Mouse (Mus musculus): ENCODE data around the gene Acp7. TPM values are rescaled to one million over a fixed set of nuclear protein-coding genes. Genes with fewer than 3 reads are reported as not detected.

Acp7 gene
- polyA plus RNA-seq, 1 experiment from 2014 or later = 1.3 TPM

GRCm38 (mm10) chr7:28572689-28573088 is 58.4 kb downstream of the Acp7 start:
- Histone ChIP-seq H3K9me3 (replicated peaks) (no peaks in the 10 kb centered on the region), H3K36me3 (peaks cover 13% of the 10 kb centered on the region), H3K4me1 (peaks cover 59% of the 10 kb centered on the region), H3K4me3 (replicated peaks) (no peak overlapping the region), H3K9ac (no peak overlapping the region), H3K27me3 (no peaks in the 10 kb centered on the region), H3K4me2 (replicated peaks) (no peak overlapping the region), H3K27ac (replicated peaks) (no peak overlapping the region)
- no peak for ATAC-seq (ENCODE audit: insufficient number of reproducible peaks, low FRiP score, low TSS enrichment, low read depth)
- 82% methylated on average over 5 of the region's 5 CpGs for WGBS

GRCm38 (mm10) chr7:28570982-28571682 is 60.0 kb downstream of the Acp7 start:
- no peak for ATAC-seq (ENCODE audit: insufficient number of reproducible peaks, low FRiP score, low TSS enrichment, low read depth)
- Histone ChIP-seq H3K27ac (replicated peaks) (peak overlapping the region; percentile 83), H3K4me1 (peaks cover 44% of the 10 kb centered on the region), H3K36me3 (peaks cover 28% of the 10 kb centered on the region), H3K9me3 (replicated peaks) (no peaks in the 10 kb centered on the region), H3K4me3 (replicated peaks) (no peak overlapping the region), H3K4me2 (replicated peaks) (peak overlapping the region; percentile 11; the same call in 1 of the 2 replicates), H3K27me3 (no peaks in the 10 kb centered on the region), H3K9ac (no peak overlapping the region)
- WGBS = 39% methylated on average over 5 of the region's 5 CpGs

DNA sequence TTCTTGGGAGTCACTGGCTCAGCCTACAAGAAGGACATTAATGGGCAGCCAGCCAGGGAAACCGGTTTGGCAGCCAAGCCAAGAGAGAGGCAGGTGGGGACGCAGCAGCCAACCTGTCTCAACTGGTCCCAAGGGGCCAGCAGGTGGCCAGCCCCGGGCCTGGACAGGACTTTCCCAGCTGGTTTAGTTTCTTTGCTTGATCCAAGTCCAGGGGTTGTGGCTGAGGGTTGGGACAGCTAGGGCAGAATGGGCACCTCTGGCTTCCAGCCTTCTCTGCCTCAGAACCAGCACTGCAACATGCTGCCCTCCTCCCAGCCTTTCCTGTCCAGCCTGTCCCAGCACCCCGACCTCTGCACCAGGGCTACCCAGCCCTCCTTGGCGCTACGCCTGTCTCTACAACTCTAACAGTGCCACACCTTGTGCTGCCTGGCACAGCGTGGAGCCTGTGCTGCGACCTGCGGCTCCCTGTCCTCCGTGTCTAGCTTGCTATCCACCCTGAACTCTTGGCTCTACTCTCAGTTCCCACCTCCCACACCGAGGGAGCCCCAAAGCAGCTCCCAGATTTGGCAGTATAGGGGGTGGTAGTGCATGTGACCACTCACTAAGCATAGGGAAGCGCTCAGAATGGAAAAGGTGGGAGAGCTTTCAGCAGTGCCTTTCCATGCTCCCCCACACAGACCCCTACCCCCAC is 60.7 kb downstream of the Acp7 start:
- 0 out of 2 replicates have a peak, but pooled peaks have one; percentile 19 for ATAC-seq (ENCODE audit: insufficient number of reproducible peaks, low FRiP score, low TSS enrichment, low read depth)
- peak overlapping the region; percentile 11 for H3K4me2 ChIP-seq (replicated peaks)
- H3K9ac ChIP-seq = no peak overlapping the region
- H3K27ac ChIP-seq (replicated peaks) = peak overlapping the region; percentile 83
- no peak overlapping the region for H3K4me3 ChIP-seq (replicated peaks)
- H3K27me3 ChIP-seq = no peaks in the 10 kb centered on the region
- no peaks in the 10 kb centered on the region for H3K9me3 ChIP-seq (replicated peaks)
- 46% methylated on average over 12 of the region's 12 CpGs for WGBS
- H3K4me1 ChIP-seq = peaks cover 37% of the 10 kb centered on the region
- peaks cover 35% of the 10 kb centered on the region for H3K36me3 ChIP-seq

GRCm38 (mm10) chr7:28568253-28568652 is 62.9 kb downstream of the Acp7 start:
- Histone ChIP-seq H3K36me3 (peaks cover 56% of the 10 kb centered on the region), H3K9ac (no peak overlapping the region), H3K4me2 (replicated peaks) (no peak overlapping the region), H3K9me3 (replicated peaks) (no peaks in the 10 kb centered on the region), H3K27me3 (no peaks in the 10 kb centered on the region), H3K4me3 (replicated peaks) (no peak overlapping the region), H3K27ac (replicated peaks) (no peak overlapping the region), H3K4me1 (peaks cover 32% of the 10 kb centered on the region)
- ATAC-seq (ENCODE audit: insufficient number of reproducible peaks, low FRiP score, low TSS enrichment, low read depth) = no peak

DNA sequence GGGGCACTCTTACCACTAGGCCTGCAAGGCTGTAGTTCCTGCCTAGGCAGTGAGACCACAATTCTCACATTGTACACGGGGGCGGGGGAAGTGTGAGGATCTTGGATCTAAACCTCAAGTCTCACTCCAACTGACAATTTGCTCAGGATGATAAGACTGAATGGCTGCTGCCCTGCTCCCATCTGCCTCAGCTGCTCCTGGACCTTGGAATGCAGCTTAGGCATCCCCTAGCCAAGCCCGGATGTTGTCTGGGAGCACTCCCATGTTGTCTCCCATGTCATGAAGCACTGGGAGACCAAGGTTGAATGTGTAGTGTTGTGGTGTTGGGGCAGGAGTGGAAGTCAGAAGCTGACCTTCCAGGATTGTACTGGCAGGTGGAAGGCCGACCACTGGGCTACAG is 63.6 kb downstream of the Acp7 start:
- peaks cover 32% of the 10 kb centered on the region for H3K4me1 ChIP-seq
- 86% methylated on average over 4 of the region's 4 CpGs for WGBS
- H3K27ac ChIP-seq (replicated peaks) = no peak overlapping the region
- no peaks in the 10 kb centered on the region for H3K27me3 ChIP-seq
- peaks cover 62% of the 10 kb centered on the region for H3K36me3 ChIP-seq
- no peak overlapping the region for H3K4me2 ChIP-seq (replicated peaks)
- H3K9ac ChIP-seq = no peak overlapping the region
- H3K9me3 ChIP-seq (replicated peaks) = no peaks in the 10 kb centered on the region
- no peak overlapping the region for H3K4me3 ChIP-seq (replicated peaks)
- ATAC-seq (ENCODE audit: insufficient number of reproducible peaks, low FRiP score, low TSS enrichment, low read depth) = no peak

GRCm38 (mm10) chr7:28565407-28565806 is 65.7 kb downstream of the Acp7 start:
- H3K9me3 ChIP-seq (replicated peaks) = no peaks in the 10 kb centered on the region
- no peaks in the 10 kb centered on the region for H3K27me3 ChIP-seq
- no peak overlapping the region for H3K9ac ChIP-seq
- no peak overlapping the region for H3K27ac ChIP-seq (replicated peaks)
- ATAC-seq (ENCODE audit: insufficient number of reproducible peaks, low FRiP score, low TSS enrichment, low read depth) = 0 out of 2 replicates have a peak, but pooled peaks have one; percentile 21
- H3K36me3 ChIP-seq = peaks cover 78% of the 10 kb centered on the region
- no peak overlapping the region for H3K4me3 ChIP-seq (replicated peaks)
- H3K4me2 ChIP-seq (replicated peaks) = no peak overlapping the region
- WGBS = 52% methylated on average over 5 of the region's 5 CpGs
- peaks cover 16% of the 10 kb centered on the region for H3K4me1 ChIP-seq

DNA sequence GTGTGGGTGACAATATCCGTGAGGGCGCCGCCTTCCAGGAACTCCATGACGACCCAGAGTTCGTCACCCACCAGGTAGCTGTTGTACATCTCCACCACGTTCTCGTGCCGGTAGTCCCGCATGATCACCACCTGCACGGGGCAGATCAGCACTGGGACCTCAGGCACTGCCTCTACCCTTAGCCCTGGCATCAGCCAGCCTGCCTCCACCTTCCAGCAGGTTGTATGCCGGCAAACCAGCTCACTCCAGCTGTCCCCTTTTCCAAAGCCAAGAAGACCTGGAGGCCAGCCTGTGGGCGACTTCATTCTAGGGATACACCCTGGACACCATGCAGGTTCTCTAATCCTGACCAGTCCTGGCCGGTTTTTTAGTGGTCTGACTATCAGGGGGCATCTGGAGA is 68.2 kb downstream of the Acp7 start:
- WGBS = 94% methylated on average over 13 of the region's 13 CpGs
- Histone ChIP-seq H3K9me3 (replicated peaks) (no peaks in the 10 kb centered on the region), H3K27ac (replicated peaks) (no peak overlapping the region), H3K36me3 (peaks cover 79% of the 10 kb centered on the region), H3K4me1 (0 out of 2 replicates have a peak, but pooled peaks cover 10% of the 10 kb centered on the region), H3K4me3 (replicated peaks) (no peak overlapping the region), H3K9ac (no peak overlapping the region), H3K4me2 (replicated peaks) (no peak overlapping the region), H3K27me3 (no peaks in the 10 kb centered on the region)
- no peak for ATAC-seq (ENCODE audit: insufficient number of reproducible peaks, low FRiP score, low TSS enrichment, low read depth)

DNA sequence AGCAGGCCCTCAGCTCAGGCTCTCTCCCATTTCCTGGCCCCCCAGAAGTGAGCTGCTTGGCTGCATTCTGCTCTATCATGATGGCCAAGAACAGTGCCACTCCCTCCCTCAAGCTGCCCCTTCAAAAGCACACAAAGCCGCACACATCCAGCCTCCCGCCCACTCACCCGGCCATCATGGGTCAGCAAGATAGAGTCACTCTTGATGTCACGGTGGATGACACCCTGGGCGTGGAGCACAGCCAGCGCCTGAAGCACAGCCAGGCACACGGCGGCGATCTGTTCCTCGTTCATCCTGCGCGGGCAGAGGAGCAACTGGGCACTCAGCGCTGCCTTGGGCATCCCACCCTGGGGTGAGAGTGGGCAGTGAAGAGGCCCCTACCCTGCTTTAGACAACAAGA is 68.8 kb downstream of the Acp7 start:
- no peak overlapping the region for H3K4me3 ChIP-seq (replicated peaks)
- 87% methylated on average over 13 of the region's 13 CpGs for WGBS
- no peak for ATAC-seq (ENCODE audit: insufficient number of reproducible peaks, low FRiP score, low TSS enrichment, low read depth)

DNA sequence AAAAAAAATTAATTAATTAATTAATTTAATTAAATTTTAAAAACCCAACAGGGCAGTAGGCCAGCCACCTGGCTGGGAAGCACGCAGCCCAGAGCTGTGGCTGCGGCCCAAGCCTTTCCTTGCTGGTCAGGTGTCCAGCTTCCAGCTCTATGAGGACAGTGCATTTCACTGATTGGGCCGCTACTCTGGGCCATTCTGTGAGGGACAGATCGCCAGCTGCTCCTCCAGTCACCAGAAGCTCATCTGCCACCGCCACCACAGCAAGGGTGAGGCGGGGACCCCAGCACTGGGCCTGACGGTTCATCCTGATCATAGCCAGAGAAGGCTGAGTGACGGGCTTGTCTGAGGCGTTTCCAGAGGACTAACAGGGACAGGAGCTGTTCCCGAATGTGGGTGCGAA is 69.2 kb downstream of the Acp7 start:
- no peaks in the 10 kb centered on the region for H3K9me3 ChIP-seq (replicated peaks)
- H3K9ac ChIP-seq = no peak overlapping the region
- no peak for ATAC-seq (ENCODE audit: insufficient number of reproducible peaks, low FRiP score, low TSS enrichment, low read depth)
- no peaks in the 10 kb centered on the region for H3K27me3 ChIP-seq
- H3K4me1 ChIP-seq = peaks cover 12% of the 10 kb centered on the region; the same call in 1 of the 2 replicates
- H3K36me3 ChIP-seq = peaks cover 69% of the 10 kb centered on the region
- no peak overlapping the region for H3K27ac ChIP-seq (replicated peaks)
- no peak overlapping the region for H3K4me2 ChIP-seq (replicated peaks)
- H3K4me3 ChIP-seq (replicated peaks) = no peak overlapping the region
- WGBS = 92% methylated on average over 11 of the region's 11 CpGs

More for the DNA sequence above, 68.8 kb downstream of the Acp7 start:
- Histone ChIP-seq H3K4me2 (replicated peaks) (no peak overlapping the region), H3K27me3 (no peaks in the 10 kb centered on the region), H3K9me3 (replicated peaks) (no peaks in the 10 kb centered on the region), H3K9ac (no peak overlapping the region), H3K27ac (replicated peaks) (no peak overlapping the region), H3K4me1 (peaks cover 10% of the 10 kb centered on the region; the same call in 1 of the 2 replicates), H3K36me3 (peaks cover 73% of the 10 kb centered on the region)

DNA sequence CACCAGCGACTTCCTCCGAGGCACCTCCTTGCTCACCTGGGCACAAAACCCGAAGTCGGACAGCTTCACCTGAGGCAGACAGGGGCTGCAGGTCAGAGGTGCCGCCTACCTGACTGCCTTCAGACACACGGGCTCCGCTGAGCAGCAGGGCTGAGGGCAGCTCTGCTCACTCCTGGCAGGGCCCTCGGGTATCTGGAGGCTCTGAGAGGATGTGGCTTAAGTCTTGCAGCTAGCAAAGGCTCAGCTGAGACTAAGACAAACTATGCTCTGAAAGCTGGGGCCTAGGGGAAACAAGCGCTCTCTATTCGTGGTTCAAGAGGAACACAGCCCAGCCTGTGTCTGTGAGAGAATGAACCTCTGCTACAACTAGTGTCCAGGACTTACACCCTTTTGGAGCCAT is 70.3 kb downstream of the Acp7 start:
- no peak for ATAC-seq (ENCODE audit: insufficient number of reproducible peaks, low FRiP score, low TSS enrichment, low read depth)
- Histone ChIP-seq H3K4me1 (peaks cover 14% of the 10 kb centered on the region; the same call in 1 of the 2 replicates), H3K4me2 (replicated peaks) (no peak overlapping the region), H3K9me3 (replicated peaks) (no peaks in the 10 kb centered on the region), H3K27ac (replicated peaks) (no peak overlapping the region), H3K36me3 (peaks cover 58% of the 10 kb centered on the region), H3K9ac (no peak overlapping the region), H3K27me3 (no peaks in the 10 kb centered on the region), H3K4me3 (replicated peaks) (no peak overlapping the region)
- WGBS = 89% methylated on average over 10 of the region's 10 CpGs

- H3K9ac ChIP-seq = no peak overlapping the region
- ATAC-seq (ENCODE audit: insufficient number of reproducible peaks, low FRiP score, low TSS enrichment, low read depth) = 0 out of 2 replicates have a peak, but pooled peaks have one; percentile 35
- peaks cover 34% of the 10 kb centered on the region for H3K36me3 ChIP-seq
- H3K9me3 ChIP-seq (replicated peaks) = no peaks in the 10 kb centered on the region
- peak overlapping the region; percentile 69; the same call in 1 of the 2 replicates for H3K27ac ChIP-seq (replicated peaks)
- H3K4me3 ChIP-seq (replicated peaks) = no peak overlapping the region
- no peaks in the 10 kb centered on the region for H3K27me3 ChIP-seq
- WGBS = 50% methylated on average over 4 of the region's 4 CpGs
- H3K4me1 ChIP-seq = peaks cover 14% of the 10 kb centered on the region; the same call in 1 of the 2 replicates
- H3K4me2 ChIP-seq (replicated peaks) = no peak overlapping the region
These were observed 72.6 kb downstream of the Acp7 start for GRCm38 (mm10) chr7:28558486-28558885.

Data from embryonic facial prominence, embryonic 15.5 days (tissue).